ENCODE assay signal across 8 mouse cellular contexts in the genomic region with DNA sequence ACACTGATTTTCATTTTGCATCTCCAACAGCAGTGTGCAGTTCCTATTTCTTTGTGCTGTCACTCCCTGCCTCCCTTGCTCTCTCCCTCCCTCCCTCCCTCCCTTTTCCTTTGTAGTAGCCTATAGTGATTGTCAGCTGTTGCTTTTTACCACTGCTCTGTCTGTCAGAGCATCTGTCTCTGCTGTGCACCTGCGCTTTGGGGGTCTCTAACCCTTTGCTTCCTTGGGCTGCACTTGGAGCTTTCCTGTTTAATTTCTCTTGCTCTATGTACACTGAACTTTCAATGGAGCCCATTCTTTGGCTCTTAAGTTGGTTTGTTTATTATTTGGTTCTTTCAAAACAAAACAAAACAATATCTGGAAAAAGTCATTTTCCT.
DNase-seq lines count a peak whose midpoint lies in the region; ATAC-seq and TF ChIP-seq lines count a peak whose summit lies in the region.

No protein-coding gene starts in this region.

- TF ChIP-seq CTCF in left cerebral cortex, adult 2 months (IDR thresholded peaks at IDR 0.05): no peak
- TF ChIP-seq CTCF in thymus, adult 2 months (IDR thresholded peaks at IDR 0.05; ENCODE audit: borderline replicate concordance, control insufficient read depth, extremely low read depth, insufficient read depth, low read length, poor library complexity): no peak

- no peak for ATAC-seq in forebrain, embryonic 15.5 days (replicated peaks)
- no peak for ATAC-seq in liver, embryonic 13.5 days (ENCODE audit: low read depth)

- 20% methylated on average over 1 of the region's 1 CpGs for WGBS in forebrain, embryonic 15.5 days
- 35% methylated on average over 1 of the region's 1 CpGs for WGBS in liver, embryonic 13.5 days (ENCODE audit: insufficient replicate concordance)
- 6% methylated on average over 1 of the region's 1 CpGs for WGBS in thymus, adult 2 months

- H3K9me3 ChIP-seq in forebrain, embryonic 15.5 days: no peaks in the 10 kb centered on the region
- H3K9me3 ChIP-seq in liver, embryonic 13.5 days (replicated peaks): no peaks in the 10 kb centered on the region

- no peak overlapping the region for H3K9ac ChIP-seq in forebrain, embryonic 15.5 days (replicated peaks)
- H3K9ac ChIP-seq in liver, embryonic 13.5 days: peak overlapping the region; percentile 86

- peaks cover 44% of the 10 kb centered on the region for H3K4me1 ChIP-seq in forebrain, embryonic 15.5 days
- H3K4me1 ChIP-seq in liver, embryonic 13.5 days (replicated peaks): peaks cover 62% of the 10 kb centered on the region
- peaks cover 22% of the 10 kb centered on the region for H3K4me1 ChIP-seq in thymus, adult 2 months (replicated peaks; ENCODE audit: control insufficient read depth, insufficient read depth, low read length)

- peak overlapping the region; percentile 55; the same call in 1 of the 2 replicates for H3K4me2 ChIP-seq in forebrain, embryonic 15.5 days (replicated peaks)
- peak overlapping the region; percentile 89 for H3K4me2 ChIP-seq in liver, embryonic 13.5 days

- TF ChIP-seq POLR2A in thymus, adult 2 months (IDR thresholded peaks at IDR 0.05; ENCODE audit: control insufficient read depth, extremely low read depth, insufficient read depth, low read length, poor library complexity): no peak

- no peak overlapping the region for H3K4me3 ChIP-seq in left cerebral cortex, adult 2 months
- no peak overlapping the region for H3K4me3 ChIP-seq in forebrain, embryonic 15.5 days
- peak overlapping the region; percentile 31 for H3K4me3 ChIP-seq in liver, embryonic 13.5 days (replicated peaks)
- H3K4me3 ChIP-seq in thymus, adult 2 months (ENCODE audit: control insufficient read depth, insufficient read depth, low read length): no peak overlapping the region

- no peak for DNase-seq in left cerebral cortex, adult 2 months (ENCODE audit: extremely low spot score in 1 of 2, low spot score in 2 of 2)
- DNase-seq in left cerebral cortex, postnatal 4 days: no peak
- no peak for DNase-seq in liver, embryonic 13.5 days
- DNase-seq in thymus, adult 2 months: peak; percentile 41
- DNase-seq in gastrocnemius, postnatal 36 days: no peak
- no peak for DNase-seq in layer of hippocampus, adult 8-10 months (ENCODE audit: low spot score in 2 of 2)
- DNase-seq in kidney, postnatal 36 days: no peak

- intact Hi-C loops in left cerebral cortex, adult 2 months (cut with DNase I): no loop called here
- intact Hi-C loops in left cerebral cortex, postnatal 4 days (cut with DNase I): loop anchor here (5.0 kb wide), 1 partner anchor 71 kb away; the partner anchor contains the start of gene Clasp1
- intact Hi-C loops in gastrocnemius, postnatal 36 days (cut with DNase I): loop anchor here (5.0 kb wide), 2 partner anchors 41 to 121 kb away; no protein-coding TSS in a partner anchor

- H3K36me3 ChIP-seq in forebrain, embryonic 15.5 days: peaks cover 10% of the 10 kb centered on the region; the same call in 1 of the 2 replicates
- 0 out of 2 replicates have a peak, but pooled peaks cover 8% of the 10 kb centered on the region for H3K36me3 ChIP-seq in liver, embryonic 13.5 days
- H3K36me3 ChIP-seq in thymus, adult 2 months (ENCODE audit: control insufficient read depth, insufficient read depth, low read length): 0 out of 2 replicates have a peak, but pooled peaks cover 6% of the 10 kb centered on the region

- peak overlapping the region; percentile 16; the same call in 1 of the 2 replicates for H3K27ac ChIP-seq in left cerebral cortex, adult 2 months
- H3K27ac ChIP-seq in forebrain, embryonic 15.5 days (replicated peaks): peak overlapping the region; percentile 76
- H3K27ac ChIP-seq in liver, embryonic 13.5 days: peak overlapping the region; percentile 98
- peak overlapping the region; percentile 89 for H3K27ac ChIP-seq in thymus, adult 2 months (ENCODE audit: control insufficient read depth, insufficient read depth, low read length)

- no peaks in the 10 kb centered on the region for H3K27me3 ChIP-seq in forebrain, embryonic 15.5 days
- no peaks in the 10 kb centered on the region for H3K27me3 ChIP-seq in liver, embryonic 13.5 days
- no peaks in the 10 kb centered on the region for H3K27me3 ChIP-seq in thymus, adult 2 months (ENCODE audit: control insufficient read depth, insufficient read depth, low read length)

Comparison
In these comparisons a context has a peak if more than half of its experiments do, and no peak if none do; other contexts are left out.
1. H3K27ac ChIP-seq: peak in every context shown above with its lines; median percentile 98 in liver, embryonic 13.5 days; 89 in thymus, adult 2 months; 76 in forebrain, embryonic 15.5 days; 16 in left cerebral cortex, adult 2 months.